Mouse (Mus musculus) kidney, adult 2 months (tissue): ENCODE data around the gene Elp4. TPM values are rescaled to one million over a fixed set of nuclear protein-coding genes. Genes with fewer than 3 reads are reported as not detected.

Experiments
- DNase-seq: peaks from one replicate; pipeline ENCODE4 v3.0.0; 2021
- H3K27ac ChIP-seq: fragments of 200-500 bp; 2 replicates; pipeline ENCODE4 v1.5.1; 2012; ENCODE audit warnings: low read depth, low read length, control low read depth, inconsistent platforms; ENCODE audit not compliant: insufficient read depth
- H3K27me3 ChIP-seq: fragments of 200-500 bp; replicated peaks from 2 replicates; pipeline ENCODE4 v1.6.1; 2012; ENCODE audit warnings: mild to moderate bottlenecking, moderate library complexity, low read length, inconsistent platforms; ENCODE audit not compliant: control insufficient read depth, insufficient read depth
- H3K36me3 ChIP-seq: fragments of 200-500 bp; 2 replicates; pipeline ENCODE4 v1.6.1; 2012; ENCODE audit warnings: mild to moderate bottlenecking, moderate library complexity, low read length, inconsistent platforms; ENCODE audit not compliant: control insufficient read depth, insufficient read depth
- H3K4me1 ChIP-seq: fragments of 200-500 bp; 2 replicates; pipeline ENCODE4 v1.6.1; 2011; ENCODE audit warnings: low read length; ENCODE audit not compliant: control insufficient read depth, insufficient read depth
- H3K4me3 ChIP-seq: fragments of 200-500 bp; 2 replicates; pipeline ENCODE4 v1.5.1; 2011; ENCODE audit warnings: mild to moderate bottlenecking, low read depth, low read length, control low read depth; ENCODE audit not compliant: insufficient read depth
- CTCF ChIP-seq: fragments of 200-500 bp; conservative IDR thresholded peaks from 2 replicates; pipeline ENCODE4 v1.5.1; 2011; ENCODE audit warnings: low read depth, mild to moderate bottlenecking, control low read depth, low read length, moderate library complexity, mixed read lengths; ENCODE audit not compliant: insufficient read depth, insufficient read length
- POLR2A ChIP-seq: fragments of 200-500 bp; IDR thresholded peaks from one replicate; pipeline ENCODE4 v1.6.1; 2011; ENCODE audit warnings: low read depth, low read length, control low read depth
- WGBS: fragments of 180-500 bp; shearing (Covaris S2); methylation state at CpG from one replicate; pipeline ENCODE4 v1.1.7; 2018; 5-methylcytosine and 5-hydroxymethylcytosine counted together
- polyA plus RNA-seq: library from polyadenylated mRNA; depleted of rRNA; stranded (reverse); fragments of >200 nt; gene quantifications from 2 replicates; pipeline ENCODE4 v1.2.3, GENCODE M21; 2012

The Elp4 gene
- polyA plus RNA-seq, 1 experiment: 3.3 TPM

GRCm38 (mm10) chr2:105688011-105688410 lies 216.4 kb downstream of the Elp4 start:
- 4% methylated on average over 17 of the region's 17 CpGs for WGBS
- Histone ChIP-seq H3K36me3 (no peaks in the 10 kb centered on the region), H3K4me1 (no peaks in the 10 kb centered on the region), H3K4me3 (no peak overlapping the region), H3K27me3 (peaks cover 13% of the 10 kb centered on the region), H3K27ac (no peak overlapping the region)
- DNase-seq: no peak
- TF ChIP-seq POLR2A: no peak
- no peak for TF ChIP-seq CTCF

GRCm38 (mm10) chr2:105687317-105687991 lies 216.9 kb downstream of the Elp4 start:
- Histone ChIP-seq H3K27ac (no peak overlapping the region), H3K4me1 (no peaks in the 10 kb centered on the region), H3K36me3 (no peaks in the 10 kb centered on the region), H3K27me3 (peaks cover 13% of the 10 kb centered on the region), H3K4me3 (no peak overlapping the region)
- DNase-seq: no peak
- 6% methylated on average over 13 of the region's 13 CpGs for WGBS
- peak; percentile 39; the same call in 1 of the 2 replicates for TF ChIP-seq CTCF
- no peak for TF ChIP-seq POLR2A

GRCm38 (mm10) chr2:105686363-105687316 lies 217.7 kb downstream of the Elp4 start:
- Histone ChIP-seq H3K27me3 (peaks cover 13% of the 10 kb centered on the region), H3K4me1 (no peaks in the 10 kb centered on the region), H3K36me3 (no peaks in the 10 kb centered on the region), H3K27ac (no peak overlapping the region), H3K4me3 (no peak overlapping the region)
- TF ChIP-seq POLR2A (no peak), CTCF (no peak)
- no peak for DNase-seq
- 7% methylated on average over 36 of the region's 36 CpGs for WGBS

- Histone ChIP-seq H3K4me1 (no peaks in the 10 kb centered on the region), H3K27ac (no peak overlapping the region), H3K4me3 (no peak overlapping the region), H3K27me3 (peaks cover 17% of the 10 kb centered on the region), H3K36me3 (no peaks in the 10 kb centered on the region)
- WGBS: 15% methylated on average over 11 of the region's 11 CpGs
- no peak for DNase-seq
- TF ChIP-seq POLR2A: no peak
- TF ChIP-seq CTCF: no peak
These were observed 218.7 kb downstream of the Elp4 start for GRCm38 (mm10) chr2:105685651-105686050.

- no peaks in the 10 kb centered on the region for H3K36me3 ChIP-seq
- TF ChIP-seq CTCF (no peak), POLR2A (no peak)
- no peak overlapping the region for H3K4me3 ChIP-seq
- peaks cover 15% of the 10 kb centered on the region for H3K27me3 ChIP-seq
- WGBS: 15% methylated on average over 11 of the region's 11 CpGs
- H3K27ac ChIP-seq: no peak overlapping the region
- DNase-seq: no peak
- no peaks in the 10 kb centered on the region for H3K4me1 ChIP-seq
These were observed 219.2 kb downstream of the Elp4 start for GRCm38 (mm10) chr2:105684991-105685650.

- Histone ChIP-seq H3K4me1 (no peaks in the 10 kb centered on the region), H3K27ac (no peak overlapping the region), H3K36me3 (no peaks in the 10 kb centered on the region), H3K4me3 (no peak overlapping the region), H3K27me3 (peaks cover 15% of the 10 kb centered on the region)
- DNase-seq: no peak
- WGBS: 5% methylated on average over 22 of the region's 22 CpGs
- TF ChIP-seq CTCF (no peak), POLR2A (no peak)
These were observed 220.5 kb downstream of the Elp4 start for GRCm38 (mm10) chr2:105683771-105684410.
